Mouse (Mus musculus): Measurements from ENCODE around the gene Kcnd3. TPM values are rescaled to one million over a fixed set of nuclear protein-coding genes. Genes with fewer than 3 reads are reported as not detected.

Kcnd3 gene
- polyA plus RNA-seq, 2 experiments from 2014 or later: not detected

Other genes with a start within 250 kb of the Kcnd3 start
- 1 to 10 TPM; 9.7 to 9.8 TPM for gene Ddx20, start 235.2 kb downstream of the Kcnd3 start, polyA plus RNA-seq (2017; shearing (Covaris generic))

Data from activated CD4-positive, CD25-positive, alpha-beta regulatory T cell, adult 4 months (primary cell).